ENCODE assay signal across 9 mouse cellular contexts in the genomic region with DNA sequence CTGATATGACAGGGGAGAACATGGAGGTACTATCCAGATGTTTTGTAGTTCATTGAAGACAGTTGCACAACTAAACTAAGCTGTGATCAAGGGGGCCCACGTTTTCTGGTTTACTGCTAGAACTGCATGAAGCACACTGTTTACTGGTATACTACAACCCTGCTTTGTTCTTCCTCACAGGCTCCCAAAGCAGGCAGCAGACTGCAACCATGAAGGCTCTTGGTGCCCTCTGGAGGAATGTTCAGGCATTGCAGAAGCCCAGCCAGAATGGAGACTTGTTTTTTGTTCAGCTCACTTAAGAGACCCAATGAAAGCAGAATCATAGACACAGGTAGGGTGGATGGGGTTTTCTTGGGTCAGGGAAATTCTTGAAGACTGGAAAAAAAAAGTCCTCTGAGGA. TPM values are rescaled to one million over a fixed set of nuclear protein-coding genes. Genes with fewer than 3 reads are reported as not detected.
DNase-seq lines count a peak whose midpoint lies in the region; TF ChIP-seq lines count a peak whose summit lies in the region.
"Had no signal": no experiment of that assay in that cellular context is flagged by ENCODE, and none has a peak within 500 bp of the region (broad histone marks: within the 10 kb centered on the region; RNA-seq: fewer than 3 reads in every experiment).

No protein-coding gene starts in this region.

- WGBS in bone marrow, adult 2 months, result 13% methylated on average over 1 of the region's 1 CpGs

- intact Hi-C loops in heart, postnatal 36 days (cut with DNase I), result loop anchor here (1.0 to 5.0 kb wide), 3 partner anchors 58 to 193 kb away; no protein-coding TSS in a partner anchor

- no peaks in the 10 kb centered on the region for H3K4me1 ChIP-seq in bone marrow, adult 2 months (ENCODE audit: control insufficient read depth, insufficient read depth, low read length)
- H3K4me1 ChIP-seq in embryonic fibroblast, embryonic 13.5 days (ENCODE audit: control insufficient read depth, insufficient read depth, low read length), result no peaks in the 10 kb centered on the region
- H3K4me1 ChIP-seq: limb, embryonic 15.5 days had no signal

- TF ChIP-seq CTCF in bone marrow, adult 2 months (IDR thresholded peaks at IDR 0.05; ENCODE audit: control insufficient read depth, insufficient read depth, low read length), result peak; percentile 37; the same call in 1 of the 2 replicates
- peak; percentile 51; the same call in 1 of the 2 replicates for TF ChIP-seq CTCF in embryonic fibroblast, embryonic 13.5 days (IDR thresholded peaks at IDR 0.05; ENCODE audit: borderline replicate concordance, insufficient read depth, low read length)

- no peak for TF ChIP-seq POLR2A in bone marrow, adult 2 months (IDR thresholded peaks at IDR 0.05; ENCODE audit: borderline replicate concordance, control insufficient read depth, low read depth, low read length)
- TF ChIP-seq POLR2A in embryonic fibroblast, embryonic 13.5 days (IDR thresholded peaks at IDR 0.05; ENCODE audit: low read depth, low read length), result no peak

- H3K4me3 ChIP-seq in bone marrow, adult 2 months (replicated peaks; ENCODE audit: control insufficient read depth, low read depth, low read length), result no peak overlapping the region
- no peak overlapping the region for H3K4me3 ChIP-seq in embryonic fibroblast, embryonic 13.5 days (ENCODE audit: insufficient read depth, low read length)
- H3K4me3 ChIP-seq: limb, embryonic 15.5 days had no signal

- H3K27ac ChIP-seq in bone marrow, adult 2 months (ENCODE audit: control insufficient read depth, insufficient read depth, low read depth, low read length, poor library complexity), result no peak overlapping the region
- H3K27ac ChIP-seq in embryonic fibroblast, embryonic 13.5 days (ENCODE audit: insufficient read depth, low read length), result no peak overlapping the region
- H3K27ac ChIP-seq: limb, embryonic 15.5 days had no signal

- peak; percentile 51 for DNase-seq in ES-CJ7 (ENCODE audit: low read depth, low spot score)
- DNase-seq in heart, postnatal 36 days, result peak; percentile 39 to 71
- DNase-seq in layer of hippocampus, adult 9-11 months, result peak; percentile 74
- peak; percentile 49 for DNase-seq in lung, postnatal 25 days (ENCODE audit: low spot score)
- DNase-seq in retina, postnatal 1 day, result peak; percentile 77
- DNase-seq in urinary bladder, postnatal 10 days (ENCODE audit: low spot score), result peak; percentile 12

RNA-seq across cellular contexts. Expression of gene Plp1, which starts 2.2 kb away (rescaled TPM):
- polyA plus RNA-seq in bone marrow, adult 2 months (2011; ENCODE audit: insufficient read depth, insufficient read length, low replicate concordance, missing spikeins), result 1.1 and 4.0 TPM in 2 replicates
- 1.2 and 2.6 TPM in 2 replicates for polyA plus RNA-seq in embryonic fibroblast, embryonic 13.5 days (2011; ENCODE audit: insufficient read length, low read depth, missing spikeins)
- 1 to 10 TPM; 4.1 to 4.4 TPM for total RNA-seq in heart, postnatal 36 days (2021)

RNA-seq across cellular contexts. Expression of gene Glra4, which starts 40.3 kb away (rescaled TPM):
- polyA plus RNA-seq in bone marrow, adult 2 months (2011; ENCODE audit: insufficient read depth, insufficient read length, low replicate concordance, missing spikeins), result not detected in 2 replicates
- not detected in 2 replicates for polyA plus RNA-seq in embryonic fibroblast, embryonic 13.5 days (2011; ENCODE audit: insufficient read length, low read depth, missing spikeins)
- not detected for total RNA-seq in heart, postnatal 36 days (2021)
- polyA plus RNA-seq: limb, embryonic 15.5 days had no signal

RNA-seq across cellular contexts. Expression of gene Rab9b, which starts 48.3 kb away (rescaled TPM):
- polyA plus RNA-seq in bone marrow, adult 2 months (2011; ENCODE audit: insufficient read depth, insufficient read length, low replicate concordance, missing spikeins), result not detected in 2 replicates
- polyA plus RNA-seq in embryonic fibroblast, embryonic 13.5 days (2011; ENCODE audit: insufficient read length, low read depth, missing spikeins), result 0.12 TPM in 1 of 2 replicates, not detected in the other
- under 1 TPM; 0.08 to 0.19 TPM for total RNA-seq in heart, postnatal 36 days (2021)

Comparison
In these comparisons a context has a peak if more than half of its experiments do, and no peak if none do; other contexts are left out.
1. DNase-seq: peak in every context shown above with its lines; median percentile 77 in retina, postnatal 1 day; 74 in layer of hippocampus, adult 9-11 months; 55 in heart, postnatal 36 days; 51 in ES-CJ7; 49 in lung, postnatal 25 days; 12 in urinary bladder, postnatal 10 days.